In the genomic region with DNA sequence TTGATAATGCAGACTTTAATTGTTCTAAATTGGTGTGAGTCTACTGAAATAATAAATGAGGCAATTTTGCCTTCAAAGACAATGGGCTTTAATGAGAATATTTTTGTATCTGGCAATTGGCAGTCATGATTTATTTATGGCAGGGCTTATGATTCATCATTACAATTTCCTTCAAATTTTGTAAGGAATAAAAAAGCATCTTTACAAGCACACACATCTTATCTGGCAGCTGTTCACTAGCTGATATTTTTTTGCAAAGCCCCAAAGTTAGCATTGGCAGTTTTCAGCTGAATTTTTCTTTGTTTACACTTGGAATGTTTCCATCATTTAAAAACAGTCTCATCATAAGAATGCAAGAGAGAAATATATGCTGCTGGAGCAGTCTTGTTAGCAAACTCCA, we compare ENCODE assay signal across 32 mouse cellular contexts.
DNase-seq lines count a peak whose midpoint lies in the region; ATAC-seq and TF ChIP-seq lines count a peak whose summit lies in the region.
"Had no signal": no experiment of that assay in that cellular context is flagged by ENCODE, and none has a peak within 500 bp of the region (broad histone marks: within the 10 kb centered on the region; RNA-seq: fewer than 3 reads in every experiment).

No protein-coding gene starts in this region.

- H3K9me3 ChIP-seq in forebrain, embryonic 15.5 days, result no peaks in the 10 kb centered on the region
- no peaks in the 10 kb centered on the region for H3K9me3 ChIP-seq in forebrain, embryonic 10.5 days
- no peaks in the 10 kb centered on the region for H3K9me3 ChIP-seq in heart, embryonic 12.5 days (replicated peaks)
- H3K9me3 ChIP-seq: embryonic facial prominence, embryonic 15.5 days; heart, embryonic 15.5 days; limb, embryonic 10.5 days; liver, embryonic 15.5 days; neural tube, embryonic 13.5 days had no signal

- peak overlapping the region; percentile 68 for H3K27ac ChIP-seq in forebrain, embryonic 15.5 days (replicated peaks)
- H3K27ac ChIP-seq in forebrain, embryonic 10.5 days, result no peak overlapping the region
- no peak overlapping the region for H3K27ac ChIP-seq in left cerebral cortex, adult 2 months
- H3K27ac ChIP-seq in heart, embryonic 12.5 days (ENCODE audit: poor library complexity, severe bottlenecking), result no peak overlapping the region
- H3K27ac ChIP-seq: embryonic facial prominence, embryonic 15.5 days; gastrocnemius, adult 2 months; heart, embryonic 15.5 days; hindbrain, embryonic 14.5 days; limb, embryonic 10.5 days; liver, embryonic 15.5 days; macrophage; neural tube, embryonic 13.5 days had no signal

- no peak overlapping the region for H3K9ac ChIP-seq in forebrain, embryonic 15.5 days (replicated peaks)
- no peak overlapping the region for H3K9ac ChIP-seq in heart, embryonic 12.5 days
- H3K9ac ChIP-seq: embryonic facial prominence, embryonic 15.5 days; heart, embryonic 15.5 days; hindbrain, embryonic 14.5 days; liver, embryonic 15.5 days; neural tube, embryonic 13.5 days had no signal

- peak; percentile 59; the same call in 1 of the 2 replicates for ATAC-seq in forebrain, embryonic 15.5 days (replicated peaks)
- no peak for ATAC-seq in heart, embryonic 12.5 days (ENCODE audit: insufficient number of reproducible peaks, low FRiP score)
- ATAC-seq: Patski had no signal

- no peak overlapping the region for H3K4me2 ChIP-seq in forebrain, embryonic 15.5 days (replicated peaks)
- no peak overlapping the region for H3K4me2 ChIP-seq in heart, embryonic 12.5 days
- H3K4me2 ChIP-seq: embryonic facial prominence, embryonic 15.5 days; heart, embryonic 15.5 days; hindbrain, embryonic 14.5 days; liver, embryonic 15.5 days; neural tube, embryonic 13.5 days had no signal

- DNase-seq in forebrain, embryonic 10.5 days (ENCODE audit: extremely low spot score, low spot score), result no peak
- peak; percentile 6 to 22 for DNase-seq in left cerebral cortex, adult 9 months (ENCODE audit: low spot score in 2 of 2)
- DNase-seq in left cerebral cortex, adult 2 months (ENCODE audit: extremely low spot score in 1 of 2, low spot score in 2 of 2), result no peak
- peak; percentile 6 for DNase-seq in right cerebral cortex, adult 18-20 months
- DNase-seq in right cerebral cortex, postnatal 36 days (ENCODE audit: low spot score in 2 of 2), result no peak
- DNase-seq in testis, postnatal 10 days (ENCODE audit: low spot score), result no peak
- DNase-seq: adrenal gland, adult 2 months; B cell, adult 2 months; cerebellum, adult 18-20 months; cerebellum, postnatal 25 days; embryo, embryonic 11 days; gastrocnemius, adult 2 months; heart, postnatal 36 days; kidney, adult 8-10 months; kidney, postnatal 10 days; liver; retina, postnatal 1 day; right cerebral cortex, postnatal 4 days; thymus, adult 18-20 months; thymus, postnatal 4 days had no signal

- peaks cover 14% of the 10 kb centered on the region for H3K4me1 ChIP-seq in forebrain, embryonic 15.5 days
- H3K4me1 ChIP-seq in forebrain, embryonic 10.5 days, result no peaks in the 10 kb centered on the region
- H3K4me1 ChIP-seq in heart, embryonic 12.5 days (replicated peaks), result no peaks in the 10 kb centered on the region
- H3K4me1 ChIP-seq: embryonic facial prominence, embryonic 15.5 days; heart, embryonic 15.5 days; limb, embryonic 10.5 days; liver, embryonic 15.5 days; neural tube, embryonic 13.5 days had no signal

- TF ChIP-seq CTCF in left cerebral cortex, adult 2 months (IDR thresholded peaks at IDR 0.05), result no peak

- H3K27me3 ChIP-seq in forebrain, embryonic 15.5 days, result no peaks in the 10 kb centered on the region
- H3K27me3 ChIP-seq in forebrain, embryonic 10.5 days (ENCODE audit: poor library complexity, severe bottlenecking), result no peaks in the 10 kb centered on the region
- no peaks in the 10 kb centered on the region for H3K27me3 ChIP-seq in heart, embryonic 12.5 days (replicated peaks)
- H3K27me3 ChIP-seq: CH12.LX; embryonic facial prominence, embryonic 15.5 days; heart, embryonic 15.5 days; liver, embryonic 15.5 days; neural tube, embryonic 13.5 days; Patski had no signal

- H3K4me3 ChIP-seq in forebrain, embryonic 15.5 days, result no peak overlapping the region
- H3K4me3 ChIP-seq in forebrain, embryonic 10.5 days, result no peak overlapping the region
- no peak overlapping the region for H3K4me3 ChIP-seq in left cerebral cortex, adult 2 months
- no peak overlapping the region for H3K4me3 ChIP-seq in heart, embryonic 12.5 days
- H3K4me3 ChIP-seq: embryonic facial prominence, embryonic 15.5 days; gastrocnemius, adult 2 months; heart, embryonic 15.5 days; limb, embryonic 10.5 days; liver, embryonic 15.5 days; neural tube, embryonic 13.5 days had no signal

- no peaks in the 10 kb centered on the region for H3K36me3 ChIP-seq in forebrain, embryonic 15.5 days
- H3K36me3 ChIP-seq in forebrain, embryonic 10.5 days (replicated peaks), result no peaks in the 10 kb centered on the region
- no peaks in the 10 kb centered on the region for H3K36me3 ChIP-seq in heart, embryonic 12.5 days
- H3K36me3 ChIP-seq: embryonic facial prominence, embryonic 15.5 days; G1E; heart, embryonic 15.5 days; limb, embryonic 10.5 days; liver, embryonic 15.5 days; neural tube, embryonic 13.5 days had no signal

- intact Hi-C loops in left cerebral cortex, adult 2 months (cut with DNase I), result no loop called here

Comparison
In these comparisons a context has a peak if more than half of its experiments do, and no peak if none do; other contexts are left out.
1. DNase-seq: peak in left cerebral cortex, adult 9 months (2 of 2) and right cerebral cortex, adult 18-20 months (single experiment); none in forebrain, embryonic 10.5 days (single experiment), left cerebral cortex, adult 2 months (0 of 2), right cerebral cortex, postnatal 36 days (0 of 2) and testis, postnatal 10 days (single experiment).